Mouse (Mus musculus) bone marrow macrophage, adult 2 months (primary cell): ENCODE results near the gene 2010300C02Rik.

Source experiments
- CTCF ChIP-seq: IDR thresholded peaks from 2 replicates; pipeline ENCODE4 v1.5.1; 2012; ENCODE audit warnings: low read depth, mild to moderate bottlenecking, low read length, moderate library complexity
- POLR2A ChIP-seq: IDR thresholded peaks from 2 replicates; pipeline ENCODE4 v1.6.1; 2012; ENCODE audit warnings: mild to moderate bottlenecking, low read depth, low read length, borderline replicate concordance

DNA sequence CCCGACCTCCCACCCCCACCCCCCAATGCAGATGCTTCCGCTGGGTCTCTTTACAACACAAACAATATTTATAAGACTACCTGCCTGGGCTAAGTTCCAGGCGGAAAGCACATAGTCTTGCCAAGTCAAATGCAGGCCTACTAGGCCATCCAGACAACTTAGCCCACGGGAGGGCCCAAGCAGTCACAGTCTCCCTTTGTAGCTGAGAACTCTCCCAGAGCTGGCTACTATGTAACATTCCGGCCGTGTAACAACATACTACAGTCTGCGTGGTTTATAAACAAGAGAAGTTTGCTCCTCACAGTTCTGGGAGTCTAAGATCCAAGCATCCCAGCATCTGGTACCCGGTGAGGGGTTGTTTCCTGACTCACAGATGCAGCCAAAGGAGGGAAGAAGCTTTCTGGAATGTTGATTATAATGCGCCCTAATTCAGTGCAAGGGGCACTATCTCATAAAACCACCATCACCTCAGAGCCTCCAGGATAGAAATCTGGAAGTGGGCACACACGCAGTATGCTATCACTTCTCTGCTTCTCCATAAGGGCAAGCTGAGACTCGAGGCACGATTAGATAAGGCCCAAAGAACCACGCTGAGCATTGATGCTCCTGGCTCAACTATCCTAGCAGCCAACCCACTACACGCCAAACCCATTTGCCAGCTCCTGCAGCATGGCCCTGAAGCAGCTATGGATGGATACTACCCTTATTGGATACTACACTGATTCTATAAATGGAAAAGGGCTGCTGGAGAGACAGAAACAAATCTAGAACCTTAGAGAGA lies 2.3 kb downstream of the 2010300C02Rik start:
- no peak for TF ChIP-seq CTCF
- no peak for TF ChIP-seq POLR2A
